Mouse (Mus musculus) heart, embryonic 13.5 days (tissue): ENCODE measurements at regions not wholly inside any gene's neighbourhood (a gene's known extent, or its start where the extent isn't known, plus 50 kb on each side); places are given as distances from the start of the nearest gene placed in this dataset.
A peak's percentile ranks its signal among the peaks of the same experiment; 100 is the strongest.

Experiments
- ATAC-seq: fragments of 200-750 bp; cut with Nextera tagmentation; 2 replicates; pipeline ENCODE4 v1.8.0; 2017; ENCODE audit warnings: moderate TSS enrichment; ENCODE audit not compliant: insufficient number of reproducible peaks, low FRiP score, low TSS enrichment; ENCODE audit errors: extremely low read depth
- H3K27ac ChIP-seq: fragments of 300-500 bp; sonication (generic); replicated peaks from 2 replicates; pipeline ENCODE4 v1.5.1; 2015; ENCODE audit warnings: moderate library complexity, mild to moderate bottlenecking, inconsistent platforms
- H3K27me3 ChIP-seq: fragments of 300-500 bp; sonication (generic); replicated peaks from 2 replicates; pipeline ENCODE4 v1.6.1; 2015; ENCODE audit warnings: mild to moderate bottlenecking, inconsistent platforms
- H3K36me3 ChIP-seq: fragments of 300-500 bp; sonication (generic); 2 replicates; pipeline ENCODE4 v1.6.1; 2015; ENCODE audit warnings: mild to moderate bottlenecking, inconsistent platforms
- H3K4me1 ChIP-seq: fragments of 300-500 bp; sonication (generic); 2 replicates; pipeline ENCODE4 v1.6.1; 2015; ENCODE audit warnings: inconsistent platforms
- H3K4me2 ChIP-seq: fragments of 300-500 bp; sonication (generic); 2 replicates; pipeline ENCODE4 v1.6.1; 2015; ENCODE audit warnings: inconsistent platforms, mild to moderate bottlenecking, moderate library complexity
- H3K4me3 ChIP-seq: fragments of 300-500 bp; sonication (generic); 2 replicates; pipeline ENCODE4 v1.5.1; 2015; ENCODE audit warnings: moderate library complexity, mild to moderate bottlenecking, inconsistent platforms
- H3K9ac ChIP-seq: fragments of 300-500 bp; sonication (generic); 2 replicates; pipeline ENCODE4 v1.6.1; 2015; ENCODE audit warnings: inconsistent platforms, mild to moderate bottlenecking, moderate library complexity
- H3K9me3 ChIP-seq: fragments of 300-500 bp; sonication (generic); 2 replicates; pipeline ENCODE4 v1.6.1; 2016; ENCODE audit warnings: inconsistent platforms
- WGBS: fragments of 180-500 bp; shearing (Covaris S2); methylation state at CpG from one replicate; pipeline ENCODE4 v1.1.7; 2015; ENCODE audit warnings: mixed read lengths; 5-methylcytosine and 5-hydroxymethylcytosine counted together

DNA sequence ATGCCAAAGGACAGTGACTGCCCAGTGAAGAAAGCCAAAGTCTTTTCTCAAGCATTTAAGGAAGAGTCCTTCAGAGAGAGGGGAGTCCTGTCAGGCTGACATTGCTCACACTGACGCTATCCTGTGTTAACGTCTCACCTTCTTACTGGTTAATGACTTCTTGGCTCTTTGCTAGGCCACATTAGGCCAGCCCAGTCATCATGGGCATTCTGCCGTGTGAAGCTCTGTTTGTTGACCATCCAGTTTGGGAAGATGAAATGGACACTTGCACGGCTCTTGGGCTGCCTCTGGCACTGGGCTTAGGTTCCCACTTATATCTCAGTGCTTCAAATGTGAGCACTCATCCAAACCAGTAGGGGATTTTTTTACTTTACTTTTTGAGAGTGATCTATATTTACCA lies 196.5 kb downstream of the Dact1 start:
- 0 out of 2 replicates have a peak, but pooled peaks cover 1% of the 10 kb centered on the region for H3K4me1 ChIP-seq
- 51% methylated on average over 4 of the region's 4 CpGs for WGBS
- ATAC-seq, result no peak
- no peak overlapping the region for H3K9ac ChIP-seq
- H3K9me3 ChIP-seq, result no peaks in the 10 kb centered on the region
- no peak overlapping the region for H3K4me3 ChIP-seq
- H3K27me3 ChIP-seq, result no peaks in the 10 kb centered on the region
- no peak overlapping the region for H3K4me2 ChIP-seq
- H3K27ac ChIP-seq, result no peak overlapping the region
- no peaks in the 10 kb centered on the region for H3K36me3 ChIP-seq

DNA sequence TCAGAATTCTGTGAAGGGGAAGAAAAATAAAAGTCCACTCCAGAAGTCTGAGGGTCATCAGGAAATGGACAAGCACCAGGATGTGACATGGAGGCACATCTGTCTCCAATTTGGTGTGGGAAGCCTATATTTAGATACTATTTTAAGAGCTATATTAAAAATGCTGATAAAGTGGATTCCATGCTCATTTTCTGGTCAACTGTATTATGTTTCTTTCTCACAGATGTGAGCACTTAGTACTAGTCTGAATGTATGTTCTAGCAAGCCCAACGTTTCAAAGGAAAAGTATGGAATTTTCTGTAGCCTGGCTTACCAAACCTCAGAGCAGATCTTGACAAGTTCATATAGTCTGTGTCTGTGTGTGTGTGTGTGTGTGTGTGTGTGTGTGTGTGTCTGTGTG lies 197.0 kb downstream of the Dact1 start:
- H3K4me1 ChIP-seq, result no peaks in the 10 kb centered on the region
- no peaks in the 10 kb centered on the region for H3K27me3 ChIP-seq
- H3K4me2 ChIP-seq, result no peak overlapping the region
- ATAC-seq, result no peak
- H3K36me3 ChIP-seq, result no peaks in the 10 kb centered on the region
- H3K4me3 ChIP-seq, result no peak overlapping the region
- no peak overlapping the region for H3K27ac ChIP-seq
- H3K9ac ChIP-seq, result no peak overlapping the region
- WGBS, result 71% methylated on average over 1 of the region's 1 CpGs
- no peaks in the 10 kb centered on the region for H3K9me3 ChIP-seq

DNA sequence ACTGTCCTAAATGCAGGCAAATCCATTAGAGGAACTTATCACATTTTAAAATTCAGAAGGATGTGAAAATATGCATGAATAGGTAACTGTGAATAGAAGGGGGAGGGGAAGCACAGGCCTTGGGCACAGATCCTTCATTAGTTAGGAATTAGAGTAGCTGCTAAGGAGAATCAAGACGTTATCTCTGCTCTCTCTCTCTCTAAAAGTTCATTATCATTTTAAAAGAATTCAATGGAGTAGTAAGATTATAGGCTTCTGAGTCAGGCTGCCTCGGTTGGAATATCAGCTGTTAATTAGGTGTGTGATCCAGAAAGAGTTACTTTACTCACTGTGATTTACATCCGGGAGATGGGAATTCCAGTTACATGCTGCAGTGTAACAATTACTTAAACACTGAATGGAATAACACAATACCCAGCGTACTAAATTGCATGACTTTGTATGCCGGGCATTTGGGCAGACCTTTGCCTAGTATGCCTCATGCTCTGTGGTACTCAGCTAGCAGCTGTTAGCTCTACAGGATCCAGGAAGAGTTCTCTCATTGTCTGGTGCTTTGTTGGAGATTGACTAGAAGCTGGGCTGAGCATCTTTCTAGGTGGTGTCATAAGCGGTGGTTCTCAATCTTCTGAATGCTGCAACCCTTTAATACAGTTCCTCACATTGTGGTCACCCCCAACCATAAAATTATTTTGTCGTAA lies 203.4 kb downstream of the Dact1 start:
- no peak overlapping the region for H3K4me2 ChIP-seq
- H3K4me1 ChIP-seq, result no peaks in the 10 kb centered on the region
- 64% methylated on average over 7 of the region's 7 CpGs for WGBS
- H3K9me3 ChIP-seq, result no peaks in the 10 kb centered on the region
- H3K27ac ChIP-seq, result no peak overlapping the region
- ATAC-seq, result no peak
- H3K4me3 ChIP-seq, result no peak overlapping the region
- no peaks in the 10 kb centered on the region for H3K27me3 ChIP-seq
- H3K36me3 ChIP-seq, result no peaks in the 10 kb centered on the region
- H3K9ac ChIP-seq, result no peak overlapping the region

DNA sequence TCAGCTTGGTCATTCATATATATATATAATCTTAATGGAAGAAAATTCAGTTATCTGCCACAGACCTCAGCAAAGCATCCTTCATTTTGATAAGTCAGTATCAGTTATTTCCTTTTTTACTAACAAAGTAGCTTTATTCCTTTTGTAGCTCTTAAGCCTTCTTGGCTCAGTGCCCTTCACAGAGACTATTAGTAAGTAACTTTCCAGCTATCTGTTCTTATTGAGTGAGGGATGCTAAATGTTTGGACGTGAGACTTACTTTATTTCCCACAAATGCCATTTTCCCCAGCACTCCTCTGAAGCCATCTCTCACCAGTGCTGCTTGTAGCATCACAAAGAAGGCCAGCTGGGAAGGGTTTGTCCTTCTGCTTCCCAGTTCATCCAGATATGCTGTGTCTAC lies 209.8 kb downstream of the Dact1 start:
- Histone ChIP-seq H3K9me3 (no peaks in the 10 kb centered on the region), H3K4me1 (peaks cover 5% of the 10 kb centered on the region), H3K27me3 (no peaks in the 10 kb centered on the region), H3K9ac (no peak overlapping the region), H3K27ac (peak overlapping the region; percentile 28; the same call in 1 of the 2 replicates), H3K4me2 (no peak overlapping the region), H3K36me3 (no peaks in the 10 kb centered on the region), H3K4me3 (no peak overlapping the region)
- ATAC-seq, result no peak
- WGBS, result 22% methylated on average over 1 of the region's 1 CpGs

DNA sequence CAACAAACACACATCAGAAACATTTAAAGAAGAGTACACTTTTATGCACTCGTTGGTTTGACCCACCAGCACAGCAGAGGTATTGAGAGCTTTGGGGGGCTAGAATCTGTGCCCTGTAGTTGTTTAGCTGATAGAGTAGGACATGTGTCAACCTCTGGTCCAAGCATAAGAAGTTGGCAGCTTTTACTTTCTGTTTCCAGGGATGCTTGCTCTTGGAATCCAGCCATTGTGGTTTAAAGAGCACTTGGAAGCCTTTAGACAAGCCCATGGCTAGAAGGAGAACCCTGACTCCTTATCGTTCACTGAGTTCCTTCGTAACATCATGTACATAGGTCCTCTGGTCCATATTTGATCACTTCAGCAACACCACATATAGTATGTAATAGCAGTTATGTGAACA lies 212.3 kb downstream of the Dact1 start:
- Histone ChIP-seq H3K27me3 (no peaks in the 10 kb centered on the region), H3K36me3 (no peaks in the 10 kb centered on the region), H3K27ac (no peak overlapping the region), H3K4me3 (no peak overlapping the region), H3K9ac (no peak overlapping the region), H3K9me3 (no peaks in the 10 kb centered on the region), H3K4me1 (peaks cover 5% of the 10 kb centered on the region), H3K4me2 (no peak overlapping the region)
- ATAC-seq, result no peak
- WGBS, result 81% methylated on average over 3 of the region's 3 CpGs

DNA sequence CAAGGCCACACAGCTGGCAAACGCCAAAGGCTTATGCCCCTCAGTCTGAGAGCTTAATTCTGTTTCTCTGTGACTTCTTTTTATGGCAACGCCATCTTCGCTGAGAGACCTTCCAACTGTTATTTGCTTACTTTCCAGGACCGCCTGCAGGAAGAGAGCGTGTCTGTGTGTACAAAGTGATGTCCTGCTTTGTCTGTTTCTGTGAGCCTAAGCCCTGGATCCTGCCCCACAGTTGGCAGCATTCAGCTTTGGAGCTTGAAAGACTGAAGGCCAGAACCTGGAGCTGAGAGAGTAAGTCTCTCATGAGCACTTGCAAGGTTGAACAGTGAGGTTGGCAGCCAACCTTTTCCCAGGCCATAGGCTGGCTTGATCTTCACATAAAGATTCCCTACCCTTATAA lies 212.8 kb downstream of the Dact1 start:
- 70% methylated on average over 5 of the region's 5 CpGs for WGBS
- Histone ChIP-seq H3K9ac (no peak overlapping the region), H3K27me3 (no peaks in the 10 kb centered on the region), H3K4me1 (peaks cover 5% of the 10 kb centered on the region), H3K4me2 (no peak overlapping the region), H3K4me3 (no peak overlapping the region), H3K9me3 (no peaks in the 10 kb centered on the region), H3K36me3 (no peaks in the 10 kb centered on the region), H3K27ac (no peak overlapping the region)
- ATAC-seq, result no peak

DNA sequence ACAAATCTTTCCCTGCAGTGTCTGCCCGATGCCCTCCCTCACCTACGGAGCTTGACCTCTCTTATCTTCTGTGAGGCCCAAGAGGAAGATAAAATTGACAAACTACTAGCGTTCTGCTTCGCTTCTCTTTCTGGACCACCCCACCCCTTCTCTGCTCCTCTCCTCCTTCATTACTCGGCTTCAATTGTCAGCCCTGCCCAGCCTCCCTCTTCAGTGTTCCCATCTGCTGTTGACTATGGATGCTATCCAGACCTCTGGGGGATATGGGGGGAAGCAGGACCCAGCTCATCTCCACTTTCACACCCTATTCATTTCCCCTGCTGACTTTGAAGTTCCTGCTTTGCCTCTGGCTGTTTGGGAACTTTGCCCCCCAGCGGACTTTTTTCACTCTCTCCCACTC lies 214.5 kb downstream of the Dact1 start:
- H3K27me3 ChIP-seq, result no peaks in the 10 kb centered on the region
- H3K36me3 ChIP-seq, result no peaks in the 10 kb centered on the region
- H3K4me2 ChIP-seq, result peak overlapping the region; percentile 24; the same call in 1 of the 2 replicates
- H3K9me3 ChIP-seq, result no peaks in the 10 kb centered on the region
- 2% methylated on average over 6 of the region's 6 CpGs for WGBS
- ATAC-seq, result no peak
- H3K4me3 ChIP-seq, result no peak overlapping the region
- no peak overlapping the region for H3K27ac ChIP-seq
- no peak overlapping the region for H3K9ac ChIP-seq
- peaks cover 5% of the 10 kb centered on the region for H3K4me1 ChIP-seq

DNA sequence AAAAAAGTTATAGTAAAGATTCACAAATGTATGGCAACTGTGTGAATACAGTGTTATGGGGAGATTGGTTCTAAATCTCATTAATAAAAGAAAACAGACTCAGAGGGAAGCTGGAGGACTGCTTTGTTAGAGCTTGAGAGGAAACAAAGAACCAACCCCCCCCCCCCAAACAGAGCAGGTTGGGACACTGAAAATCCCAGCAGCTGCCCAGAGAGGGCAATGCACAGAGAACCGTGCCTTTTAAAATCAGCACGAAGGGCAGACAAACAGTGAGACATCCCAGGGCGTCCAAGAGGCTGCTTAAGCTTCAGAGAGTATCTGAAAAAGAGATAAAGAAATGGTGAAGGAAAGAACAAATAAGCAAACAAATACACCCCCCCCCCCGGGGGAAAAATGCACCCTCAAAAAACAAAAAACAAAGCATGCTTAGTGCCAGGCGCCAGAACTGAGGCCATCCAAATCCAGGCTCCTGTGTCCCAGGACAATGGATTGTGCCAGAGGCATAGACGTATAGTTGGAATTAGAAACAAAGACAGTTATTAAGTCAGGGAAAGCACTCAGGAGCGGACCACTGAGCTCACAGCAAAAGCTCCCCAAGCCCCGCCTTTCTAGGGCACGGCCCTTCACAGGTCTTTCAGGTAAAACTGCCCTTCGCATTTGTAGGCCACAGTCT lies 215.7 kb downstream of the Dact1 start:
- no peak for ATAC-seq
- 54% methylated on average over 10 of the region's 10 CpGs for WGBS
- no peaks in the 10 kb centered on the region for H3K27me3 ChIP-seq
- H3K9me3 ChIP-seq, result no peaks in the 10 kb centered on the region
- no peak overlapping the region for H3K27ac ChIP-seq
- H3K9ac ChIP-seq, result no peak overlapping the region
- no peak overlapping the region for H3K4me3 ChIP-seq
- H3K36me3 ChIP-seq, result no peaks in the 10 kb centered on the region
- H3K4me2 ChIP-seq, result no peak overlapping the region
- peaks cover 5% of the 10 kb centered on the region for H3K4me1 ChIP-seq

DNA sequence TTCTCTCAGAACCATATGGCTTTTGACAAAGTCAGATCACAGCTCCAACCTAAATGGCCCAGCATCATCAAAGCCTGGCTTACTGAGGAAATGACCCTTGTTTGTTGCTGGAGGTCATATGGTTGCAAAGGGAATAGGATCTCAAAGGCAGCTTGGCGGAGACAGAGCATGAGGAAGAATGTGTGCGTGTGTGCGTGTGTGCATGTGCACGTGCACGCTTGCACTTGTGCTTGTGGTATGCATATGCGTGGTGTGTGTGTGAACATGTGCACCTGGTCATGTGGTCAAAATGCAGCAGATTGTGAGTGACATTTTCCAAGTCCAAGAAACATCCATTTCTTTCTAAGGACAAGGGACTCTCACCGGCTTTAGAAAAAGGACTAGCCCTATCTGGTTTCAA lies 216.9 kb downstream of the Dact1 start:
- Histone ChIP-seq H3K9ac (no peak overlapping the region), H3K4me3 (no peak overlapping the region), H3K4me1 (peaks cover 5% of the 10 kb centered on the region), H3K27ac (no peak overlapping the region), H3K27me3 (no peaks in the 10 kb centered on the region), H3K9me3 (no peaks in the 10 kb centered on the region), H3K4me2 (no peak overlapping the region), H3K36me3 (no peaks in the 10 kb centered on the region)
- WGBS, result 88% methylated on average over 7 of the region's 7 CpGs
- no peak for ATAC-seq

DNA sequence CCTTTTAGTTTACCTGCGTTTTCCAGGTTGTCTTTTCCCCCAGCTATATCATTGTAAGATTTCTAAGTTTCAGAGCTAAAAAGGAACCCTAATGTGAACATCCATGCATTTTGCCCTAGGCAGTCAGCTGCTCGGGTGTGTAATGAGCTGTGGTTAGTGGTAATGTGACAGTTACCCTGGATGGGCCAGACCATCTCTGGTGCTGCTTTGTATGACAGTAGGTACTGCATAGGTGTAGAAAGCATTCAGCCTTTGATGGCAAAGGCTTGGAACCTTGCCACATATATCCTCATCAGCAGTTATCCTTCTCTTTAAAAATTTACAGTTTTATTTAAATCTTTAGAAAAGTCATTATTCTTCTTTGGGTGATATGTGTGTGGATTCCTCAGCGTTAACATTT lies 222.5 kb downstream of the Dact1 start:
- H3K9ac ChIP-seq, result no peak overlapping the region
- no peaks in the 10 kb centered on the region for H3K36me3 ChIP-seq
- ATAC-seq, result no peak
- H3K4me1 ChIP-seq, result no peaks in the 10 kb centered on the region
- no peak overlapping the region for H3K4me2 ChIP-seq
- H3K27ac ChIP-seq, result no peak overlapping the region
- no peaks in the 10 kb centered on the region for H3K9me3 ChIP-seq
- H3K27me3 ChIP-seq, result 0 out of 2 replicates have a peak, but pooled peaks cover 10% of the 10 kb centered on the region
- WGBS, result 67% methylated on average over 3 of the region's 3 CpGs
- no peak overlapping the region for H3K4me3 ChIP-seq

DNA sequence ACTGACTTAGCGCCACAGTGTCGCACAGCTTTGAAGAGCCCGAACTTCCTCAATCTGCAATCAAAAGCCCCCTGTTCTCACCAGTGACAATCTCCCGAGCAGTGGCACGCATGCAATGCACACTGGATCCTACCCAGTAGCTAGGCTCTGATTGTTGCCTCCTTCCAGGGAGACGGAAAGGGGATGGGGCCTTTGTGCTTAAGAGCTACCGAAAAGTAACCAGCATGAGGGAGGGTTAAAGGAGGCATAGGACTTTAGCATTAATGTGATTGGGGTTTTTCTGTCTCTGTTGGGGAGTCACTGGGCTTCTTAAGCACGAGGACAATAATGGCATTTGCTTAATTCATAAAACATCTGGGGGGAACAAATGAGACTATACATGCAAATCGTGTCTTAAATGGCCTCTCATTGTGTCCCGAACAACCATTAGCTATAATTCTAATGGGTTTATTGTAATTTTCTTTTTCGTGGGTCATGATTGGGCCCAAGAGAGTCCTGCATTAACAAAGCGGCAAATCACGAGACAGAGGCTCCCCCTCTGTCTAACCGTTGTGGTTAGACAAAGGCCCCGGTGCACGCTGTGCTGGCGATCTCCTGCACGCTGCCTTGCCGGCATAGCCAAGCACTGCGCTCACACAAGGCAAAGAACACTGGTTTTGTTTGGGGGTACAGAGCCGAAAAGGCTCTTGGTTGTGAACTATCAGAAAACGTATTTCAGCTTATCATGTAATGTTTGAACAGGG lies 223.2 kb downstream of the Dact1 start:
- 77% methylated on average over 22 of the region's 22 CpGs for WGBS
- Histone ChIP-seq H3K4me2 (no peak overlapping the region), H3K4me3 (no peak overlapping the region), H3K9ac (no peak overlapping the region), H3K27me3 (0 out of 2 replicates have a peak, but pooled peaks cover 10% of the 10 kb centered on the region), H3K9me3 (no peaks in the 10 kb centered on the region), H3K36me3 (no peaks in the 10 kb centered on the region), H3K4me1 (no peaks in the 10 kb centered on the region), H3K27ac (no peak overlapping the region)
- no peak for ATAC-seq
